Mouse (Mus musculus) E14TG2a.4 (cell line): Measurements from ENCODE around the gene Rnft1.

Experiments
- CTCF ChIP-seq: conservative IDR thresholded peaks from 2 replicates; pipeline ENCODE4 v1.5.1; 2014; ENCODE audit warnings: low read length
- NANOG ChIP-seq: IDR thresholded peaks from 2 replicates; pipeline ENCODE4 v1.6.1; 2014; ENCODE audit warnings: borderline replicate concordance, low read length, mixed read lengths

GRCm38 (mm10) chr11:86517229-86517628, 32.8 kb downstream of the Rnft1 start:
- TF ChIP-seq CTCF (no peak), NANOG (no peak)
